Mouse (Mus musculus) MEL (cell line): ENCODE results near the gene Bahd1. TPM values are rescaled to one million over a fixed set of nuclear protein-coding genes. Genes with fewer than 3 reads are reported as not detected.

Source experiments
- DNase-seq: peaks from one replicate; pipeline ENCODE4 v3.0.0; 2011; ENCODE audit warnings: low read depth, low spot score
- H3K27ac ChIP-seq: 2 replicates; pipeline ENCODE4 v1.5.1; 2012; ENCODE audit warnings: low read depth, mild to moderate bottlenecking, control low read depth, low read length, moderate library complexity; ENCODE audit not compliant: control insufficient read depth
- H3K27me3 ChIP-seq, 2 experiments: fragments of 150-350 bp in 1 of 2; sonication (generic) in 1 of 2; 2 replicates each; pipeline ENCODE4 v1.6.1; 2012; ENCODE audit warnings: low read length in 2 of 2, mild to moderate bottlenecking in 2 of 2, improper control_type of control experiment in 1 of 2, moderate library complexity in 1 of 2; ENCODE audit not compliant: insufficient read depth in 2 of 2, control insufficient read depth in 1 of 2
- H3K36me3 ChIP-seq, 2 experiments: 2 replicates each; pipeline ENCODE4 v1.6.1; 2012 to 2014; ENCODE audit warnings: low read length in 2 of 2, improper control_type of control experiment in 1 of 2, inconsistent platforms in 1 of 2, mild to moderate bottlenecking in 1 of 2; ENCODE audit not compliant: insufficient read depth in 2 of 2, control insufficient read depth in 1 of 2
- H3K4me1 ChIP-seq, 2 experiments: fragments of 150-350 bp in 1 of 2; sonication (generic) in 1 of 2; 2 replicates each; pipeline ENCODE4 v1.6.1; 2012; ENCODE audit warnings: low read length in 2 of 2, improper control_type of control experiment in 1 of 2, mild to moderate bottlenecking in 1 of 2; ENCODE audit not compliant: insufficient read depth in 2 of 2, control insufficient read depth in 1 of 2
- H3K4me3 ChIP-seq, 2 experiments: fragments of 150-350 bp in 1 of 2; sonication (generic) in 1 of 2; 2 replicates each; pipeline ENCODE4 v1.5.1; 2012; ENCODE audit warnings: low read depth in 2 of 2, low read length in 2 of 2, mild to moderate bottlenecking in 2 of 2, moderate library complexity in 2 of 2, control low read depth in 1 of 2, improper control_type of control experiment in 1 of 2; ENCODE audit not compliant: control insufficient read depth in 1 of 2, insufficient read depth in 1 of 2
- H3K79me2 ChIP-seq: 2 replicates; pipeline ENCODE4 v1.6.1; 2012; ENCODE audit warnings: mild to moderate bottlenecking, low read length, moderate library complexity; ENCODE audit not compliant: control insufficient read depth, poor library complexity, insufficient read depth
- H3K9ac ChIP-seq: 2 replicates; pipeline ENCODE4 v1.6.1; 2012; ENCODE audit warnings: low read depth, mild to moderate bottlenecking, control low read depth, low read length, moderate library complexity; ENCODE audit not compliant: control insufficient read depth, poor library complexity, severe bottlenecking
- H3K9me3 ChIP-seq: fragments of 150-350 bp; sonication (generic); replicated peaks from 2 replicates; pipeline ENCODE4 v1.6.1; 2012; ENCODE audit warnings: mild to moderate bottlenecking, low read length, improper control_type of control experiment, moderate library complexity; ENCODE audit not compliant: insufficient read depth
- BHLHE40 ChIP-seq: IDR thresholded peaks from 2 replicates; pipeline ENCODE4 v1.6.1; 2012; ENCODE audit warnings: low read depth, mild to moderate bottlenecking, inconsistent platforms, low read length, improper control_type of control experiment, borderline replicate concordance
- CHD1 ChIP-seq: IDR thresholded peaks from 2 replicates; pipeline ENCODE4 v1.6.1; 2012; ENCODE audit warnings: low read depth, mild to moderate bottlenecking, inconsistent platforms, low read length, improper control_type of control experiment
- CHD2 ChIP-seq: IDR thresholded peaks from 2 replicates; pipeline ENCODE4 v1.6.1; 2011; ENCODE audit warnings: low read length, improper control_type of control experiment
- CTCF ChIP-seq, 3 experiments: IDR thresholded peaks in 2 of 3; conservative IDR thresholded peaks in 1 of 3; 2 replicates each; pipeline ENCODE4 v1.5.1; 2011 to 2012; ENCODE audit warnings: low read length in 3 of 3, low read depth in 2 of 3, mild to moderate bottlenecking in 2 of 3, improper control_type of control experiment in 1 of 3, inconsistent platforms in 1 of 3, mixed read lengths in 1 of 3, moderate library complexity in 1 of 3; ENCODE audit not compliant: control insufficient read depth in 1 of 3, insufficient read depth in 1 of 3, poor library complexity in 1 of 3, severe bottlenecking in 1 of 3
- ELF1 ChIP-seq: IDR thresholded peaks from 2 replicates; pipeline ENCODE4 v1.6.1; 2014; ENCODE audit warnings: low read depth, mild to moderate bottlenecking, inconsistent platforms, low read length, improper control_type of control experiment, moderate library complexity
- EP300 ChIP-seq, 2 experiments: IDR thresholded peaks; 2 replicates each; pipeline ENCODE4 v1.6.1; 2011; ENCODE audit warnings: improper control_type of control experiment in 2 of 2, low read length in 2 of 2, low read depth in 1 of 2, mild to moderate bottlenecking in 1 of 2
- GABPA ChIP-seq: IDR thresholded peaks from 2 replicates; pipeline ENCODE4 v1.6.1; 2012; ENCODE audit warnings: low read depth, mild to moderate bottlenecking, inconsistent platforms, low read length, improper control_type of control experiment, moderate library complexity
- GATA1 ChIP-seq: IDR thresholded peaks from 2 replicates; pipeline ENCODE4 v1.6.1; 2011; ENCODE audit warnings: low read depth, low read length, improper control_type of control experiment
- HCFC1 ChIP-seq: IDR thresholded peaks from 2 replicates; pipeline ENCODE4 v1.6.1; 2012; ENCODE audit warnings: low read depth, mild to moderate bottlenecking, inconsistent platforms, low read length, improper control_type of control experiment, moderate library complexity
- MAX ChIP-seq: IDR thresholded peaks from 2 replicates; pipeline ENCODE4 v1.6.1; 2011; ENCODE audit warnings: low read length, improper control_type of control experiment
- MAZ ChIP-seq: IDR thresholded peaks from 2 replicates; pipeline ENCODE4 v1.6.1; 2012; ENCODE audit warnings: low read depth, mild to moderate bottlenecking, inconsistent platforms, low read length, improper control_type of control experiment
- MEF2A ChIP-seq: IDR thresholded peaks from 2 replicates; pipeline ENCODE4 v1.6.1; 2014; ENCODE audit warnings: low read depth, mild to moderate bottlenecking, inconsistent platforms, low read length, improper control_type of control experiment; ENCODE audit not compliant: poor library complexity, insufficient replicate concordance, severe bottlenecking; ENCODE audit errors: extremely low read depth
- MYB ChIP-seq: IDR thresholded peaks from 2 replicates; pipeline ENCODE4 v1.6.1; 2011; ENCODE audit warnings: mild to moderate bottlenecking, low read depth, low read length, improper control_type of control experiment
- NELFE ChIP-seq: IDR thresholded peaks from 2 replicates; pipeline ENCODE4 v1.6.1; 2011; ENCODE audit warnings: low read depth, low read length, improper control_type of control experiment
- NRF1 ChIP-seq: IDR thresholded peaks from 2 replicates; pipeline ENCODE4 v1.6.1; 2014; ENCODE audit warnings: low read depth, mild to moderate bottlenecking, inconsistent platforms, low read length, improper control_type of control experiment, moderate library complexity; ENCODE audit not compliant: poor library complexity, insufficient read depth, severe bottlenecking
- RAD21 ChIP-seq: IDR thresholded peaks from 2 replicates; pipeline ENCODE4 v1.6.1; 2011; ENCODE audit warnings: mild to moderate bottlenecking, low read depth, low read length, improper control_type of control experiment
- RCOR1 ChIP-seq: IDR thresholded peaks from 2 replicates; pipeline ENCODE4 v1.6.1; 2012; ENCODE audit warnings: low read depth, mild to moderate bottlenecking, inconsistent platforms, low read length, improper control_type of control experiment
- SIN3A ChIP-seq: IDR thresholded peaks from 2 replicates; pipeline ENCODE4 v1.6.1; 2012; ENCODE audit warnings: low read length, improper control_type of control experiment, inconsistent platforms
- SMC3 ChIP-seq: IDR thresholded peaks from 2 replicates; pipeline ENCODE4 v1.6.1; 2011; ENCODE audit warnings: low read depth, low read length, improper control_type of control experiment
- TAL1 ChIP-seq: IDR thresholded peaks from 2 replicates; pipeline ENCODE4 v1.6.1; 2012; ENCODE audit warnings: mild to moderate bottlenecking, inconsistent platforms, low read length, moderate library complexity, mixed read lengths
- TBP ChIP-seq: IDR thresholded peaks from 2 replicates; pipeline ENCODE4 v1.8.0; 2011; ENCODE audit warnings: low read depth, low read length, improper control_type of control experiment
- TCF12 ChIP-seq: IDR thresholded peaks from 2 replicates; pipeline ENCODE4 v1.6.1; 2014; ENCODE audit warnings: low read depth, mild to moderate bottlenecking, inconsistent platforms, low read length, improper control_type of control experiment, moderate library complexity
- UBTF ChIP-seq: IDR thresholded peaks from 2 replicates; pipeline ENCODE4 v1.6.1; 2012; ENCODE audit warnings: low read depth, mild to moderate bottlenecking, inconsistent platforms, low read length, improper control_type of control experiment, moderate library complexity, borderline replicate concordance; ENCODE audit not compliant: insufficient read depth
- ZMIZ1 ChIP-seq: IDR thresholded peaks from 2 replicates; pipeline ENCODE4 v1.6.1; 2012; ENCODE audit warnings: low read depth, mild to moderate bottlenecking, inconsistent platforms, low read length, improper control_type of control experiment, moderate library complexity
- polyA plus RNA-seq, 2 experiments: library from polyadenylated mRNA; stranded (reverse) in 1 of 2; unstranded in 1 of 2; fragments of >175 nt in 1 of 2; fragments of >200 nt in 1 of 2; gene quantifications; 2 replicates each; pipeline versions ENCODE4 v1.2.1 to v1.2.4; 2012; ENCODE audit warnings: low replicate concordance in 2 of 2, low read depth in 1 of 2; ENCODE audit not compliant: insufficient read length in 2 of 2, insufficient read depth in 1 of 2, missing spikeins in 1 of 2
- total RNA-seq: library from RNA; depleted of rRNA; stranded (reverse); fragments of 300-350 nt; gene quantifications from 2 replicates; pipeline ENCODE4 v1.2.3, GENCODE M21; 2012

Gene Bahd1
- total and polyA plus RNA-seq, 3 experiments = 8.0 to 24.7 TPM; not detected in 1

DNA sequence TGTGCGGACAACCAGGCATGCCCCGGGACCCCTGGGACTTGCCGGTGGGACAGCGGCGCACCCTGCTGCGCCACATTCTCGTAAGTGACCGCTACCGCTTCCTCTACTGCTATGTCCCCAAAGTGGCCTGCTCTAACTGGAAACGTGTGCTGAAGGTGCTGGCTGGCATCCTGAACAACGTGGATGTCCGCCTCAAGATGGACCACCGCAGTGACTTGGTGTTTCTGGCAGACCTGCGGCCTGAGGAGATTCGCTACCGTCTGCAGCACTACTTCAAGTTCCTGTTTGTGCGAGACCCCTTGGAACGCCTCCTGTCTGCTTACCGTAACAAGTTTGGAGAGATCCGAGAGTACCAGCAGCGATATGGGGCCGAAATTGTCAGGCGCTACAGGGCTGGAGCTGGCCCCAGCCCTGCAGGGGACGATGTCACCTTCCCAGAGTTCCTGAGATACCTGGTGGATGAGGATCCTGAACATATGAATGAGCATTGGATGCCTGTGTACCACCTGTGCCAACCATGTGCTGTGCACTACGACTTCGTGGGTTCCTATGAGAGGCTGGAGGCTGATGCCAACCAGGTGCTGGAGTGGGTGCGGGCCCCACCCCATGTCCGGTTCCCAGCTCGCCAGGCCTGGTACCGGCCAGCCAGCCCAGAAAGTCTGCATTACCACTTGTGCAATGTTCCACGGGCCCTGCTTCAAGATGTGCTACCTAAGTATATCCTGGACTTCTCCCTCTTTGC is 27.0 kb downstream of the Bahd1 start:
- Histone ChIP-seq H3K79me2 (peaks cover 6% of the 10 kb centered on the region; the same call in 1 of the 2 replicates), H3K9ac (peak overlapping the region; percentile 72), H3K9me3 (no peaks in the 10 kb centered on the region), H3K27me3 (no peaks in the 10 kb centered on the region), H3K36me3 (no peaks in the 10 kb centered on the region), H3K4me1 (peaks cover 0 to 12% of the 10 kb centered on the region in 2 experiments; a peak in 2 of 4 replicates), H3K4me3 (peak overlapping the region; percentile 66 to 97), H3K27ac (no peak overlapping the region)
- peak; percentile 47 for DNase-seq
- TF ChIP-seq NRF1 = no peak
- no peak for TF ChIP-seq TCF12
- no peak for TF ChIP-seq UBTF
- no peak for TF ChIP-seq TBP

DNA sequence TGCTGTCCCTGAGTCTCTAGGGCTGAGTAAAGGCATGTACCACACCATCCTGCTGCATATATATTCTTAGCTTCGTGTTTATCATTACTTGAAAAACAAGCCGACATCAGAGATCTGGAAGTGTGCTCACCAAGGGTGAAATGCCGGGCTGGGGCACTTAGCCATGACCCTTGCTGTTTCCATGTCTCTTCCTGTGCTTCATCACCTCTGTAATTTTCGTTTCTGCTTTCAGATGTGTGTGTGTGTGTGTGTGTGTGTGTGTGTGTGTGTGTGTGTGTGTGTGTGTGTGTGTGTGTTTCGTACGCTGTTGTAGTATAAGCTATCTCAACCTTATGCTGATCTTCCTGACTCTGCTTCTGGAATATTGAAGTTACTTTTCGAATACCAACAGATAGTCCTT is 41.2 kb downstream of the Bahd1 start:
- no peak for DNase-seq
- Histone ChIP-seq H3K9me3 (no peaks in the 10 kb centered on the region), H3K4me1 (no peaks in the 10 kb centered on the region), H3K27ac (no peak overlapping the region), H3K36me3 (no peaks in the 10 kb centered on the region), H3K27me3 (no peaks in the 10 kb centered on the region), H3K9ac (no peak overlapping the region), H3K4me3 (no peak overlapping the region), H3K79me2 (no peaks in the 10 kb centered on the region)
- TF ChIP-seq MEF2A (no peak), CHD2 (no peak), NRF1 (no peak), NELFE (no peak)

DNA sequence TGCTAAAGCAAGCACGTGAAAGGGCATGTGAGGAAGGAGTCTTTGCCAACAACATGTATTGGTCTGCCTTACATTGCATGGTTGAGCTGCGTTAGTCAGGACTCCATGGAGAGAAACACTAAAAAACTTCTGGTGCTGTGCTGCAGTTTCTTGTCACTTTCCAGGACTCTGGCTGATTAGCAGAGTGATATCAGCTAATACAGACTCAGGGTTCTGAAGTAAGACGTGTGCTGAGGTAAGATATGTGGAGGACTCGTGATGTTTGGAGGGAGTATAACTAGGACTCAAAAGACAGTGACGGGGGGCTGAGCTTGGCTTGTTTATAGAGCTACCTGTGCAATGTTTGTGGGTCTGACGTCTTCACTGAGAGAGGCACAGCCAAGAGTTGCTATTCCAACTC is 43.1 kb downstream of the Bahd1 start:
- no peaks in the 10 kb centered on the region for H3K27me3 ChIP-seq
- no peak overlapping the region for H3K9ac ChIP-seq
- no peak overlapping the region for H3K4me3 ChIP-seq
- peak; percentile 62 for DNase-seq
- no peaks in the 10 kb centered on the region for H3K9me3 ChIP-seq
- H3K79me2 ChIP-seq = no peaks in the 10 kb centered on the region
- H3K27ac ChIP-seq = no peak overlapping the region
- H3K4me1 ChIP-seq = no peaks in the 10 kb centered on the region
- H3K36me3 ChIP-seq = no peaks in the 10 kb centered on the region
- TF ChIP-seq EP300 (IDR thresholded peaks at IDR 0.05; ENCODE audit: low read depth in 1 of 2, low read length in 2 of 2) (peak in 1 of 2 experiments; percentile 59; a peak in 1 of 4 replicates), MAZ (no peak), GATA1 (peak; percentile 51), CTCF (IDR thresholded peaks at IDR 0.05 in 2 of 3, conservative IDR thresholded peaks at IDR 0.05 in 1 of 3; ENCODE audit: control insufficient read depth in 1 of 3, insufficient read depth in 1 of 3, low read depth in 2 of 3, low read length in 3 of 3, poor library complexity in 1 of 3, severe bottlenecking in 1 of 3) (no peak), CHD1 (no peak), SIN3A (no peak), MYB (no peak), RAD21 (no peak), RCOR1 (no peak), HCFC1 (0 out of 2 replicates have a peak, but pooled peaks have one; percentile 20), CHD2 (no peak), MAX (no peak), ZMIZ1 (no peak), GABPA (no peak), SMC3 (no peak), ELF1 (no peak), NELFE (no peak), BHLHE40 (no peak), TAL1 (peak; percentile 22; the same call in 1 of the 2 replicates), TCF12 (peak; percentile 76)
